Mouse (Mus musculus) hindbrain, embryonic 11.5 days (tissue): ENCODE results near the gene Olfr373. TPM values are rescaled to one million over a fixed set of nuclear protein-coding genes. Genes with fewer than 3 reads are reported as not detected.
"Not testable (repeated sequence)": the region's sequence is repeated elsewhere in the genome, so short reads cannot be mapped to it uniquely, and the experiment has no call there.

ENCODE experiments used
- ATAC-seq: fragments of 200-750 bp; cut with Nextera tagmentation; 2 replicates; pipeline ENCODE4 v1.8.0; 2017; ENCODE audit warnings: mild to moderate bottlenecking, moderate TSS enrichment, moderate library complexity; ENCODE audit not compliant: low FRiP score
- DNase-seq: peaks from one replicate; pipeline ENCODE4 v3.0.0-alpha.2; 2015; ENCODE audit warnings: low spot score
- H3K27ac ChIP-seq: fragments of 300-500 bp; sonication (generic); 2 replicates; pipeline ENCODE4 v1.5.1; 2014; ENCODE audit warnings: mild to moderate bottlenecking, low read depth, low read length
- H3K27me3 ChIP-seq: fragments of 300-500 bp; sonication (generic); 2 replicates; pipeline ENCODE4 v1.6.1; 2014; ENCODE audit warnings: mild to moderate bottlenecking, low read length, moderate library complexity, mixed read lengths; ENCODE audit not compliant: control insufficient read depth, insufficient read depth
- H3K36me3 ChIP-seq: fragments of 300-500 bp; sonication (generic); 2 replicates; pipeline ENCODE4 v1.6.1; 2014; ENCODE audit warnings: mild to moderate bottlenecking, low read length, moderate library complexity, mixed read lengths; ENCODE audit not compliant: control insufficient read depth, insufficient read depth
- H3K4me1 ChIP-seq: fragments of 300-500 bp; sonication (generic); replicated peaks from 2 replicates; pipeline ENCODE4 v1.6.1; 2014; ENCODE audit warnings: low read length, mixed read lengths; ENCODE audit not compliant: control insufficient read depth, insufficient read depth
- H3K4me2 ChIP-seq: fragments of 300-500 bp; sonication (generic); replicated peaks from 2 replicates; pipeline ENCODE4 v1.6.1; 2014; ENCODE audit warnings: mild to moderate bottlenecking, low read depth, low read length
- H3K4me3 ChIP-seq: fragments of 300-500 bp; sonication (generic); 2 replicates; pipeline ENCODE4 v1.5.1; 2014; ENCODE audit warnings: low read depth, low read length
- H3K9ac ChIP-seq: fragments of 300-500 bp; sonication (generic); 2 replicates; pipeline ENCODE4 v1.6.1; 2014; ENCODE audit warnings: low read depth, low read length
- H3K9me3 ChIP-seq: fragments of 300-500 bp; sonication (generic); 2 replicates; pipeline ENCODE4 v1.6.1; 2016; ENCODE audit warnings: low read length; ENCODE audit not compliant: control insufficient read depth
- WGBS: fragments of 180-500 bp; shearing (Covaris S2); extraction: QIAGEN DNeasy Blood & Tissue Kit; methylation state at CpG from one replicate; pipeline ENCODE4 v1.1.7; 2014; 5-methylcytosine and 5-hydroxymethylcytosine counted together
- polyA plus RNA-seq: library from polyadenylated mRNA; unstranded; fragments of >200 nt; fragmentation: Nextera tagmentation; extraction: Ambion mirVana; gene quantifications from 2 replicates; pipeline ENCODE4 v1.2.1, GENCODE M21; 2014

The Olfr373 gene
- polyA plus RNA-seq, 1 experiment from 2014 or later = not detected

- H3K9ac ChIP-seq, ATAC-seq, H3K27ac ChIP-seq, H3K4me3 ChIP-seq, H3K4me1 ChIP-seq, DNase-seq, H3K27me3 ChIP-seq, H3K9me3 ChIP-seq, H3K36me3 ChIP-seq, H3K4me2 ChIP-seq: not testable (repeated sequence)
- 60% methylated on average over 6 of the region's 7 CpGs for WGBS
Observed at GRCm38 (mm10) chr8:72099377-72100103, 16.6 kb downstream of the Olfr373 start.

GRCm38 (mm10) chr8:72105165-72105564 lies 22.2 kb downstream of the Olfr373 start:
- Histone ChIP-seq H3K27ac (no peak overlapping the region), H3K9ac (no peak overlapping the region), H3K9me3 (no peaks in the 10 kb centered on the region), H3K4me1 (no peaks in the 10 kb centered on the region), H3K4me2 (no peak overlapping the region), H3K36me3 (no peaks in the 10 kb centered on the region), H3K27me3 (no peaks in the 10 kb centered on the region), H3K4me3 (no peak overlapping the region)
- ATAC-seq (no peak), DNase-seq (no peak)
- 21% methylated on average over 4 of the region's 4 CpGs for WGBS

GRCm38 (mm10) chr8:72106740-72107139 lies 23.8 kb downstream of the Olfr373 start, which contains the start of gene Olfr374:
Gene Olfr374 (plus strand): TSS chr8:72107040.
- no peaks in the 10 kb centered on the region for H3K9me3 ChIP-seq
- H3K27me3 ChIP-seq = no peaks in the 10 kb centered on the region
- no peak within 1 kb of the TSS for H3K9ac ChIP-seq
- no peak for DNase-seq
- no peak within 1 kb of the TSS for H3K27ac ChIP-seq
- H3K36me3 ChIP-seq = no peaks in the 10 kb centered on the region
- no peak within 1 kb of the TSS for H3K4me2 ChIP-seq
- no peak for ATAC-seq
- 91% methylated on average over 3 of the region's 3 CpGs for WGBS
- H3K4me3 ChIP-seq = no peak within 1 kb of the TSS
- no peaks in the 10 kb centered on the region for H3K4me1 ChIP-seq

GRCm38 (mm10) chr8:72110876-72111275 lies 27.9 kb downstream of the Olfr373 start:
- no peak for ATAC-seq
- Histone ChIP-seq H3K36me3 (no peaks in the 10 kb centered on the region), H3K4me1 (no peaks in the 10 kb centered on the region), H3K27ac (no peak overlapping the region), H3K9me3 (no peaks in the 10 kb centered on the region), H3K4me3 (no peak overlapping the region), H3K9ac (no peak overlapping the region), H3K4me2 (no peak overlapping the region), H3K27me3 (no peaks in the 10 kb centered on the region)
- WGBS = 76% methylated on average over 6 of the region's 6 CpGs
- no peak for DNase-seq

- Histone ChIP-seq H3K4me3 (no peak overlapping the region), H3K27ac (no peak overlapping the region), H3K27me3 (no peaks in the 10 kb centered on the region), H3K36me3 (no peaks in the 10 kb centered on the region), H3K4me2 (no peak overlapping the region), H3K9me3 (no peaks in the 10 kb centered on the region), H3K4me1 (no peaks in the 10 kb centered on the region), H3K9ac (no peak overlapping the region)
- ATAC-seq (no peak), DNase-seq (no peak)
- WGBS = 77% methylated on average over 3 of the region's 3 CpGs
Observed at GRCm38 (mm10) chr8:72112486-72112885, 29.5 kb downstream of the Olfr373 start.

- Histone ChIP-seq H3K27me3 (no peaks in the 10 kb centered on the region), H3K4me1 (no peaks in the 10 kb centered on the region), H3K36me3 (no peaks in the 10 kb centered on the region), H3K27ac (no peak overlapping the region), H3K9me3 (no peaks in the 10 kb centered on the region), H3K4me3 (no peak overlapping the region), H3K4me2 (no peak overlapping the region), H3K9ac (no peak overlapping the region)
- ATAC-seq (no peak), DNase-seq (no peak)
- 89% methylated on average over 2 of the region's 2 CpGs for WGBS
Observed at GRCm38 (mm10) chr8:72115202-72115601, 32.2 kb downstream of the Olfr373 start.

- H3K9ac ChIP-seq = no peak overlapping the region
- no peaks in the 10 kb centered on the region for H3K36me3 ChIP-seq
- H3K27me3 ChIP-seq = no peaks in the 10 kb centered on the region
- no peak for ATAC-seq
- no peak overlapping the region for H3K4me2 ChIP-seq
- H3K27ac ChIP-seq = no peak overlapping the region
- no peak overlapping the region for H3K4me3 ChIP-seq
- DNase-seq = no peak
- no peaks in the 10 kb centered on the region for H3K9me3 ChIP-seq
- no peaks in the 10 kb centered on the region for H3K4me1 ChIP-seq
- WGBS = 51% methylated on average over 4 of the region's 4 CpGs
Observed at GRCm38 (mm10) chr8:72118616-72119015, 35.6 kb downstream of the Olfr373 start.

- not testable (repeated sequence) for H3K9ac ChIP-seq, H3K27me3 ChIP-seq, DNase-seq, H3K27ac ChIP-seq, H3K4me1 ChIP-seq, H3K4me2 ChIP-seq, H3K36me3 ChIP-seq, ATAC-seq, H3K4me3 ChIP-seq, H3K9me3 ChIP-seq
- 69% methylated on average over 3 of the region's 3 CpGs for WGBS
Observed at GRCm38 (mm10) chr8:72121486-72121885, 38.5 kb downstream of the Olfr373 start.

GRCm38 (mm10) chr8:72121997-72122396 lies 39.0 kb downstream of the Olfr373 start:
- 75% methylated on average over 1 of the region's 1 CpGs for WGBS
- Histone ChIP-seq H3K27me3 (no peaks in the 10 kb centered on the region), H3K9ac (no peak overlapping the region), H3K9me3 (no peaks in the 10 kb centered on the region), H3K4me1 (no peaks in the 10 kb centered on the region), H3K4me2 (no peak overlapping the region), H3K4me3 (no peak overlapping the region), H3K27ac (no peak overlapping the region), H3K36me3 (no peaks in the 10 kb centered on the region)
- ATAC-seq (no peak), DNase-seq (no peak)
